Mouse (Mus musculus) urinary bladder, postnatal 4 days (tissue): ENCODE results near the gene Kif23.

Source experiments
- DNase-seq, 2 experiments: peaks; one replicate each; pipeline ENCODE4 v3.0.0; 2021 to 2022; ENCODE audit warnings: low spot score in 2 of 2

Kif23 gene

DNA sequence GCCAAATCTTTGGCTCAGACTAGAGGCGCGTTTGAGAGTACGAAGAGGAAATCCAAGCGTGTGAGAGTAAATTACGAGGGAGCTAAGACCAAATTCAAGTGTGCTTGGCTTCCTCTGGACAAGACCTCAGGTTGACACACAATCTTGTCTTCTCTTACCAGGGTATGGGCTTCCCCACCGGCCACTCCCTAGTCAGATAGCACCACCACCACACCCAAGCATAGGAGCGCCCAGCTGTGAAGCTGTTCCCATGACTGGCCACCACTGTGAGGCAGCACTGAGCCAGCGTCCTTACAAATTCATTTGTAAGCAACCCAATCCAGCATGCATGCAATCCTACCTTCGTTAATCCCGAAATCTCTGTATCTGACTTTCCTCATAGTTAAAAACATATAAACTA, 39.7 kb downstream of the Kif23 start:
- DNase-seq = no peak

DNA sequence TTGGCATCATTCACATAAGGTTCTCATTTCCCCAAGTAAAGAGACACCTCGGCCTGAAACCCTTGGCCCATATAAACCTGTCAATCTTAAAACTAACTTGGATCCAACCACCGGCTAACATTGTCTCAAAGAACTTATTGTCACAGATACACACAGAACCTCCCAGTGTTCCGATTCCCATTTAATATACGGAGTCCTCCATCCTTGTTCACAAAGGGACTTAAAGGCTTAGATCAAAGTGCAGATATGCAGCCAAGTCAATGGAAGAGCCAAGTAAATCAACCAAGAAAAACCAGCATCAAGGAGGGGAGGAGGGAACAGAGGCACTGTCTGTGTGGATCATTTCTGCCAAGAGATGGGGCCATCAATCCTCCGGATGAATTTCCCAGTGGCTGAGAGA, 41.0 kb downstream of the Kif23 start:
- no peak for DNase-seq

DNA sequence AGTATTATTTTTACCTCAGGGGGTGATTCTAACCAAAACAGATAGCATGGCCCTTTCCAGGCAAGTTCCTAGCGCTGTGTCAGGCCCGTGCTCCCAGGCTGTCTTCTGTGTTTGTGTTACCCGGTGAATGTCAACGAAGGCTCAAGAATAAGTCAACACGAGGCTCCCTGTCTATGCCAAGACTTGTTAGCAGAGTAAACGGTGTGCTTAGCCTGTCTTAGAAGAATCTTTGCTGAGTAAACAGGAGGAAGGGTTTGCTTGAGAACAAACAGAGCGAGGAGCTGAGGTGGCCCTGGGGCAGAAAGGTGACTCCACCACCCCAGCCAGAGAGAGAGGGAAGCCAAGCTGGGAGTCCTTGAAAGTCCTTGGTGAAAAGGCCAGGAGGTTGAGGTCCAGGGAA, 42.4 kb downstream of the Kif23 start:
- no peak for DNase-seq

GRCm38 (mm10) chr9:61902445-61902844, 44.1 kb downstream of the Kif23 start:
- DNase-seq = no peak

DNA sequence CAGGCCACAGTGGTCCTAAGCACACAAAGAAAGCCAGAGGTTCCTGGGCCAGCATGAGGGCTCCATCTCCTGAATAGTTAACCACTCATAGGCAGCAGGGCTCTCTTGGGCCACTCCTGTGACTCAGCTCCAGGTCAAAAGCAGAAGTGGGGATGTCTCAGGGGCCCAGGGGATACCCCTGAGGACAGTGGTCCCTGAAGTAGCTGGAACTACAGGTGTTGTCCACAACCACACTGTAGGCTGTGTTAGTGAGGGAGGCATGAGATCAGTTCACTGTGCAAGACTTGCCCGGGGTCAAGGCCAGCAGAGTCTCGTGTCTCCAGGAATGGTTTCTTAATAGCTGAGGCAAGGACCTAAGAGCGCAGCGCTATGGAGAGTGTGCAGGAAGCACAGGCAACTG, 45.0 kb downstream of the Kif23 start:
- no peak for DNase-seq

DNA sequence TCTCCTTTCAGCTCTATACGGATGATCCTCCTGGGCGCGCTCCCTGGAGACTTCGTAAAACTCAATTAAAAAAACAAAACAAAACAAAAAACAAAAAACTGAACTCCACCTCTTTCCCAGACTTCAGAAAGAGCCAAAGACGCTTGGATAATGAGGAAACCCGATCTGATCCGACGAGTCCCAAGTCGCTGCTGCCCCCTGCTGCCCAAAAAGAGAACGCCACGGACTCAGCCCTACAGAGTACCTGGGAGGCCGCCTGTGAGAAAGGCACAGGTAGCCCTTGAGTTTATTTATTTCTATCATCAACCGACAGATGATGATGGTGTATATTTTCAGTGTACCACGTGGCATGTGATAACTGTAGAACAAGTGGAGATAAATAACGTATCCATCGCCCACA, 46.8 kb downstream of the Kif23 start:
- DNase-seq = peak; percentile 54 to 90

DNA sequence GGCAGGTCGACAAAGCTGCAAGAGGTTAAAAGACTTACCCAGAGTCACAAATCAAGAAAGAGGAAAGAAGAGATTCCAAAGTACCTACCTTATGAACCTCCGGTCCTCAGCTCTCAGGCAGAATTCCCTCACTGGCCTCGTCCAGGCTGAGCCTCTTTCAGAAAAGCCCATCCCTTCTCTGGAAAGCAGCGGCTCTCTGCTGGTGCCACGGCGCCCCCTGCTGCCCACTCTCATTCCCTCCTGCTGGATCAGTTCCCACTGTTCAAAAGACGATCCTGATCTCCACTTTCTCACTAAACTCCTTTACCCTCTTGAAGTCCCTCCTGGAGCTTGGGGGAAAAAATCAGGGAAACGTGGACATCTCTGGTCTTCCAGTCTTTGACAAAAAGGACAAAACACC, 48.2 kb downstream of the Kif23 start:
- peak; percentile 67 to 90 for DNase-seq

GRCm38 (mm10) chr9:61895014-61895413, 51.6 kb downstream of the Kif23 start:
- DNase-seq = no peak

DNA sequence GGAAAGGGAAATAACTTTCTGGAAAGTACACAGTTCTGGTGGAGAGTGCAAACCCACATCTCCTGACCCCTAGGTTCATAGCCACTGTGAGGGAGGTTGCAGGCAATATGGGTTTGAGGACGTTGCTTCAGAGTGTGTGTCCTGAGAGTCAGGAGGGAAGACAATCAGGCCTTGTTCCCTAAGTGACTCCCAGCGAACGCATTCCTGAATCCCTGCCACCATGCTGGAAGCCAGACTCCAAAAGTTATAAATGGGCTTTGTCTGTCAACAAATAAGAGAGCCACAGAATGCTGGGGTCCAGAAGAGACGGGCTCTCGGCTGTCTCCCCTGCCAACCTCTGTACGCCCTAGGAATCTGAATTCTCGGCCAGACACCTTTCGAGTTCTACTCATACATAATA, 56.7 kb downstream of the Kif23 start:
- no peak for DNase-seq

DNA sequence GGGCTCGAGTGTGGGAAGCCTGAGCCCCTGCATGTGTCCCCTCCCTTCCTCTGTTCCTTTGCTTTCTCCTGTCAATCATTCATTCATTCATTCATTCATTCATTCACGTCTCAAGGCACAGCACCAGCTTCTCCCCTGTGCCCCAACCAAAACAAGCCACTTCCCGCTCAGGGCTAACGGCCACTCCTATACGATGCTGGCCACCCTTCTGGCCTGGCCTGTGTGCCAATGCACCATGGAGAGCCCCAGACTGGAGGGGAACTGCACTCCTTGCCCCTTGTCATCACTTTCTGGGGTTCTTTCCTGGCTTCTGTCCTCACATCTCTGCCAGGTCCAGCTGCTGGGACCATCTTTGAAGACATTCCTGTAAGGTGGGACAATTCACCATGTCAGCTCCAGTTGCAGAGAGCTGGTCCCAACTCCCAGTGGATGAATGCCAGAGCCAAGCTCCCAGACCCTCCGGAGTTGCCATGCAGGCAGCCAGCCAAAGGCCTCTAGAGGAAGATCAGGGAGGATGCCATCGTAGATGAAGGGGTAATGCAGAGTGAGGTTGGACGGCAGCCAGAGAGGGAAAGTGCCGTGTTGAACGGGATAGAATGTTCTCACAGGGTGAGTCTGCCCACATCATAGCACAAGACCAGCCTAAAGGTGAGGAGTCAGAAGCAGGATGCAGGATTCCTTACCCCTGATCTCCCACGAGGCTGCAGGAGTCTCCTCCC, 58.8 kb downstream of the Kif23 start:
- no peak for DNase-seq

DNA sequence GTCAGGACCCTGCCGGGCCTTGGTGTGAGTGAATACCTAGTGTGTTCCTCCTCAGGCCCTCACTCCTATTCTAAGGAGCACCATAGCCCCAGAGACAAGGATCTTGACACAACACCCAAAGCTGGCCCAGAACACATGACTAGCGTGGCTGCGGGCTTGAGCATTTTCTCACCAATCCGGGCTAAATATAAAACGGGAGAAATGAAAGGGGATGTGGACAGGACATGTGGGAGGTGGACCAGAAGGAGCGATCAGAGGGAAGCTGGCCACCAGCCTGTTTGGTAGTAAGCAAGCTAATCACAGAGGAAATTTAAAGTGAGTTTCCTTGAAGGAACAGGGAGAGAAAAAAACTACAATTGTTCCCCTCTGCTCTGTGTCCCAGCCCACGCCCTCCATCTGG, 60.6 kb downstream of the Kif23 start:
- no peak for DNase-seq

GRCm38 (mm10) chr9:61884936-61885335, 61.6 kb downstream of the Kif23 start:
- no peak for DNase-seq

DNA sequence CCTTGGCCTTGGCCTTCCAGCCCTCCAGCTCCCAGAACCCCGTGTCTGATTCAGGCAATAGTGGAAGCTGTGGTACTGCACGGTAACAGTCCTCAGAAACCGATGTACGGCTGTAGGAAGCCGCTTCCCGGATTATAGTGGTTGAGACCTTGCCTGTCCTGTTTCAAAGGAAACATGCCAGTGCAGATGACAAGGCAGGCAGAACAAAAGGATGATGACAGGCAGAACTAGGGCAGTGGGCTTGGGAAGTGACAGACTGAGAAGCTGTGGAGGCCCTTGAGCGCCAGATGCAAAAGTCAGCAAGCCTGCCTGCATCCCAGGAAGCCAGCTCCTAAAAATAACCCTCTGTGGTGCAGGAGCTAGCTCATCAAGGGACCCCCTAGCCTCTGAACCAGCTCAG, 62.2 kb downstream of the Kif23 start:
- no peak for DNase-seq

DNA sequence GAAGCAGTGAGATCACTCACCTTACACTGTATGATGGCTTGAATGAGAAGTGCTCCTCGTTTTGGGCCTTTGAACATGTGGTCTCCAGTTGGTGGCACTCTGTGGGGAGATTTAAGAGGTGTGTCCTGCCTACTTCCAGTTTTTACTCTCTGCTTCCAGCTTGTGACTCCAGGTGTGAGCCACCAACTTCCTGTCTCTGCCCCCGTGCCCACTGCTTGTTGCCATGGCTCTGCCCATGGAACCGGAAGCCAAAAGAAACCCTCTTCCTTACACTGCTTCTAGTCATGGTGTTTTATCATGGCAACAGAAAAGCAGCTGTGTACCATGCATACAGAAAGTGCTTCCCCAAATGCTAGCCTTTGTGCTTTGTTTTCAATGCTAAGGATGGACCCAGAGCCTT, 64.4 kb downstream of the Kif23 start:
- no peak for DNase-seq

DNA sequence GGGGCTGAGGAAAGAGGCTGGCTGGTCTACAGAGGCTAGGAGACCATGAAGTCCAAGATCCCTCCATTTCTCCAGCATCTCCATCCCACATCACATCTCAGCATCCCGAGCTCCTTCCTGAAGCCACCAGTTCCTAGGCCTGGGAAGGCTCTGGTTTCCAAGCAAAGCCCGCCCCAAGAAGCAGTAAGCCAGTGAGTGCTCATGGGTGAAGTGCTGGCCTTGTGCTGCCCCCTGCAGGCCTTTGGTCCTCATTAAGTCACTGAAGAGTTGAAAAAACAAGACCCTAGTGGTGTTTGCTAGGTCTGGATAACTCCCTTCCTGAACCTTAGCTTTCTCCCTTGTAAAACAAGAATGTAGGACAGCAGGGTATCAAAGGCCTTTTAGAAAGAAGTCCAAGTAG, 67.7 kb downstream of the Kif23 start:
- peak; percentile 46 to 73 for DNase-seq

DNA sequence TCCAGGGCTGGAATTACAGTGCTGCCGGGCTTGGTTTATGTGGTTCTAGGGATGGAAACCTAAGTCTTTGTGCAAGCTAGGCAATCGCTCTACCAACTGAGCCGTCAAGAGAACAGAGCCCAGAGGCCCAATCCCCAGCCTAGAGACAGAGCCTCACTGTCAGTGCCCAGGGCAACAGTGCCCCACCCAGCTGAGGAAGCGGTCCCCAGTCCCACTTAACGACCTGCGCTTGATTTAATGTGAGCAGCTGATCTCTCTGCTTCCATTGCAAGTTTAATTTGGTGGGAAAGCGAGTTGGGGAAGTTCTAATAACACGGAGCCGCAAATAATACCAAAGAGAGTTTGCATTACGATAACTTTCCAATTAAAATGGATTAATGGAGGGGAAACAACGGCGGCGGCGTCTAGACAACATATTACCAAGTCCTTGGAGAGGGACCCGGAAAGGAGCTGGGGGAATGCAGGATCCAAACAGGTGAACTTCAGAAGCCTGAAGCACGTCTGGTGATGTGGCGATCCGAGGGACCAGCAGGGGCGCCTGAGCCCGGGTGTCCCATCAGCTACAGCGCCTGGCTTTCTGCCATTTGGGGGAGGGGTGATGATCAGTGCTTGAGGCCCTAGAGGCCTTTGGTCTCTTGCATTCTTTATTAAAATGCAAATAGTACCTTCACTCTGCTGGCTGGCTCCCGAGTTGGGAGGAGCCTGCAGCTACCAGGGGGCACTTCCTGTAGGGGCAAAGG, 69.0 kb downstream of the Kif23 start:
- DNase-seq = no peak

- DNase-seq = no peak
These were observed 73.2 kb downstream of the Kif23 start for GRCm38 (mm10) chr9:61873325-61873724.

DNA sequence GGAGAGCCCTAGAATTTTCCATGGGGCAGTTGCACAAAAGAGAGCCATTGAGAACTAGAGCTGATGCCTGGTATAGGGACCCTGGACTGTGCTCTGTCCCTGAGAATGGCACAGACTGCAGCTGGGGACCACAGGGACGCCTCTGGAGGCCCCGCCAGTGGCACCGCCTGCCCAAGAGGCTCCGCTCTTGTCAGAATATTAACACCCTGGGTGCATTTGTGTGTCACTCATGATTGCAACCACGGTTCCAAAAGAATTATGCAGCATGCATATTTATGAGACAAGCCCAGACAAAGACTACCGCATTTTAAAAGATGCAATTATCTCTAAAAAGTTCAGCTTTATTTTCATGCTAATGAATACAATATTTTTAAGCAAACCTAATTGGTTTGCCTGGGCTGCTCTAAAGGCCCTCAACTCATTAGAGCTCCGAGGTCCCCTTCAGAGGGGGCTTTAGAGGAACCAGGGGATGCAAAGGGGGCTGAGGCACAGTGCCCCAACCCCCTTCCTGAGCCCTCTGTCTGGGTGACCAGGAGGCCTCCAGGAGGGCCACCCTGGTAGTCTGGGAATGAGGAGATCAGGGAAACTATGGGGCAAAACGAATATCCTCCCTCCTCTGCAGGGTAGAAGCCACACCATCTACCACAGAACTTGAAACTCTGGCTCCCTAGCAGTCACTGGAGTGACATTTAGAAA, 74.2 kb downstream of the Kif23 start:
- DNase-seq = no peak

DNA sequence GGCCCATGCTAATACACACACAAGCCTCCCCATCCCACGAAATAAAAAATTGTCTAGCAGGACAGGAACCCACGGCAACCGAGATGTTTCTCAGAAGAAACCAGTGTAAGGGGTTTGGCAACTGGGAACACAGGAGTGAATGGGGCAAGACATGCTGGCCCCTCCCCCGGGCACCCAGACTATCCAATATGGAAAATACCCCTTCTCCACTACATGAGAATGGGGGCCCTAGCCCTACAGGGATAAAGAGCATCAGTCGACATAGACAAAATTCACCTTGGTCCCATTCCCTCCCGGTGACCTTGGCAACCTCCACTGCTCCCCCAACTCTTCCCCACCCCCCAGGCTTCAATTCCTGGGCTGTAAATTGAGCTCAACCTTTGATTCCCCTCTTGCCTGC, 74.7 kb downstream of the Kif23 start:
- DNase-seq = no peak

DNA sequence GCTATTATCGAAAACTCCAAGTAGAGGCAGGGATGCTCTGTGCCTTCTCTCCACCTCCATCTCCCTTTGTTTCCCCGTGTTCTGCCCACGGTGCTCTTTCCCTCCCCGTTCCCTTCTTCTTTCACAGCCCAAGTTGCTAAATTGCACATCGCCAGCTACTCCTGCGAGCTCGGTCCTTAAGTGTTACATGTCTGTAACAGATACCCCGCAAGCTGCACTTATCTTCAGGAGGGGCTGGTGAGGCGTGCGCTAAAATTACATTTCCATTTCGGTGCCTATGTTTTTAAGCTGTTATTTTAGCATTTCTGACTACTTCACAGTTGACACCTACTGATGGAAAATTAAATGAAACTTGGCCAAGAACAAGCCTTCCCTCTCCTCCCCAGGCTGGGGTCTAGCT, 78.9 kb downstream of the Kif23 start:
- no peak for DNase-seq
